Mouse (Mus musculus) small intestine, adult 2 months (tissue): Measurements from ENCODE around the gene Herc2. TPM values are rescaled to one million over a fixed set of nuclear protein-coding genes. Genes with fewer than 3 reads are reported as not detected.
A peak's percentile ranks its signal among the peaks of the same experiment; 100 is the strongest.

ENCODE experiments used
- H3K27ac ChIP-seq: fragments of 200-500 bp; 2 replicates; pipeline ENCODE4 v1.5.1; 2012; ENCODE audit warnings: low read depth, low read length, control low read depth, inconsistent platforms; ENCODE audit not compliant: insufficient read depth
- H3K27me3 ChIP-seq: fragments of 200-500 bp; 2 replicates; pipeline ENCODE4 v1.6.1; 2012; ENCODE audit warnings: mild to moderate bottlenecking, moderate library complexity, low read length, inconsistent platforms; ENCODE audit not compliant: control insufficient read depth, insufficient read depth
- H3K36me3 ChIP-seq: fragments of 200-500 bp; 2 replicates; pipeline ENCODE4 v1.6.1; 2012; ENCODE audit warnings: mild to moderate bottlenecking, low read length, control low read depth, inconsistent platforms; ENCODE audit not compliant: control insufficient read depth, insufficient read depth
- H3K4me1 ChIP-seq: fragments of 200-500 bp; 2 replicates; pipeline ENCODE4 v1.6.1; 2012; ENCODE audit warnings: low read length, inconsistent platforms, mixed read lengths; ENCODE audit not compliant: control insufficient read depth, insufficient read depth, insufficient read length
- H3K4me3 ChIP-seq: fragments of 200-500 bp; 2 replicates; pipeline ENCODE4 v1.5.1; 2012; ENCODE audit warnings: low read depth, mild to moderate bottlenecking, control low read depth, inconsistent platforms, low read length, moderate library complexity
- CTCF ChIP-seq: fragments of 200-500 bp; IDR thresholded peaks from 2 replicates; pipeline ENCODE4 v1.5.1; 2012; ENCODE audit warnings: low read depth, mild to moderate bottlenecking, control low read depth, inconsistent platforms, low read length, moderate library complexity, mixed read lengths; ENCODE audit not compliant: insufficient replicate concordance, insufficient read length; ENCODE audit errors: extremely low read depth
- POLR2A ChIP-seq: fragments of 200-500 bp; IDR thresholded peaks from 2 replicates; pipeline ENCODE4 v1.6.1; 2012; ENCODE audit warnings: low read depth, mild to moderate bottlenecking, control low read depth, inconsistent platforms, low read length, moderate library complexity
- WGBS: fragments of 180-500 bp; shearing (Covaris S2); methylation state at CpG from one replicate; pipeline ENCODE4 v1.1.7; 2018; 5-methylcytosine and 5-hydroxymethylcytosine counted together
- polyA plus RNA-seq: library from polyadenylated mRNA; depleted of rRNA; stranded (reverse); fragments of >200 nt; gene quantifications from 2 replicates; pipeline ENCODE4 v1.2.3, GENCODE M21; 2012

The Herc2 gene
- polyA plus RNA-seq, 1 experiment, result 14.3 TPM

DNA sequence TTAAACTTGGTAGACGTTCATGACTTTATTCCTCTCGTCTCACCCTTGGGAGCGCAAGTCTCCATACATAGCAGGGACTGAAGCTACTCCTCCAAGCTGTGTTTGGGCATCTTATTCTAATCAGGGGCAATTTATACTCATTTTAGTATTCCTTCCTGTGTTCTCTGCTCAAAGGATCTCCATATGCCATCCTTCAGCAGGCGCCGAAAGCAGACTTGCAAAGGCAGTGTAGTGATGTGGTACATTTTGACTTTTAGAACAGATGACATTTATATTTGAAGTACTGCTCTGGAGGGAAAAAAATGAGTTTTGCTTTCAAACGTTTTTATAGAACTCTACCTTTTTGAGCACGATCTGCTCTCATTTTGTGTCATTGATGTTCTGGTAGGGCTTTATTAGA, 71.0 kb downstream of the Herc2 start:
- Histone ChIP-seq H3K27me3 (no peaks in the 10 kb centered on the region), H3K36me3 (peaks cover 17% of the 10 kb centered on the region), H3K4me3 (no peak overlapping the region), H3K27ac (no peak overlapping the region), H3K4me1 (no peaks in the 10 kb centered on the region)
- WGBS, result 79% methylated on average over 7 of the region's 7 CpGs
- no peak for TF ChIP-seq CTCF
- TF ChIP-seq POLR2A, result no peak

DNA sequence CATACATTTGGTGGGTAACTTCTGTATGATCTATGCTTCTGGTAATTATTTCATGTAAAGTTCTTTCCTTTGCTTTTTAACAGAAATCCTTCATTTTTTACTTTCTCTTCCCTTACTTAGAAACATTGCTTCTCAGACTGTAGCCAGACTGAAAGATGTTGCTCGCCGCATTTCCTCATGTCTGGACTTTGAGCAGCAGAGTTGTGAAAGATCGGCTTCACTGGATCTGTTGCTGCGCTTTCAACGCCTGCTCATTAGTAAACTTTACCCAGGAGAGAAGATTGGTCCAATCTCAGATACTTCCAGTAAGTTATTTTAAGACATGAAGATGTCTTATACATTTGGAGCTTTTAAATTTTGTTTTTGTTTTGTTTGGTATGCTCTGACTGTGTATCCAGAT, 71.4 kb downstream of the Herc2 start:
- Histone ChIP-seq H3K27ac (no peak overlapping the region), H3K36me3 (peaks cover 19% of the 10 kb centered on the region), H3K4me3 (no peak overlapping the region), H3K27me3 (no peaks in the 10 kb centered on the region), H3K4me1 (no peaks in the 10 kb centered on the region)
- 47% methylated on average over 5 of the region's 5 CpGs for WGBS
- TF ChIP-seq POLR2A (no peak), CTCF (no peak)

DNA sequence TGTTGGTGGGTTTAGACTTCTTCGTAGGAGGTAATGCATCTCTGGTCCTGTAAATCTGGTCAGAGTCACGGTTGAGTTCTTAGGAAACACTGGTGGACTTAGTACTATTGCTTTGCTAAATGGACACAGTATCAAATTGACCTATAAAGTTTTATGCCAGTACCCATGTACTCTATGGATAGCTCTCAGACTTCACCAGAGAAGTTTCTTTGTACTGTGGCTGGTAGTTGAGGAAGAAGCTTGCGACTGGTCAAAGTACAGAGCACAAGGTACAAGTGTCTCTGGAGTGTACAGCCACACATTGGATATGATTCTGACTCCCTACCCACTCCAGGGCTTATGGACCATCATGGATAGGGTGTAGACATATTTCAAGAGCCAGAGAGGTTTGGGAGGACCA, 78.1 kb downstream of the Herc2 start:
- 64% methylated on average over 3 of the region's 3 CpGs for WGBS

DNA sequence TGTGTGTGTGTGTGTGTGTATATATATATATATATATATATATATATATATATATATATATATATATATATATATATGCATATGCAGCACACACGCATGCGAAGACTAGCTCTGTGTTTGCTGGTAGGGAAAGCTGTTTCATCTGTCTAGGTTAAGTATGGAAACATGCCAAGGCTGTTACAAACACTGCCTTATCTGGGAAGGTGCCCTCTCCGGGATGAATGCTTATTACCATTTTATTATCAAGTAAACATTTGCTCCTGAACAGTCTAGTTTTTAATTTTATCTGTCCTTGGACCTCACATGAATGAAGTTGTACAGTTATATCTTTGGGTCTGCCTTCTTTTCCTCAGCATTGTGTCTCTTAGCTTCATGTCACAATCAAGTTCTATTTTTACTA, 79.6 kb downstream of the Herc2 start:
- Histone ChIP-seq H3K27me3 (no peaks in the 10 kb centered on the region), H3K36me3 (peaks cover 35% of the 10 kb centered on the region), H3K4me3 (no peak overlapping the region), H3K4me1 (no peaks in the 10 kb centered on the region; the same call in 1 of the 2 replicates), H3K27ac (no peak overlapping the region)
- WGBS, result 41% methylated on average over 3 of the region's 3 CpGs
- TF ChIP-seq POLR2A (no peak), CTCF (no peak)

More for the DNA sequence above, 78.1 kb downstream of the Herc2 start:
- H3K27ac ChIP-seq, result peak overlapping the region; percentile 30; the same call in 1 of the 2 replicates
- H3K27me3 ChIP-seq, result no peaks in the 10 kb centered on the region
- H3K4me1 ChIP-seq, result no peaks in the 10 kb centered on the region; the same call in 1 of the 2 replicates
- no peak for TF ChIP-seq CTCF
- no peak for TF ChIP-seq POLR2A
- H3K36me3 ChIP-seq, result peaks cover 28% of the 10 kb centered on the region
- no peak overlapping the region for H3K4me3 ChIP-seq

DNA sequence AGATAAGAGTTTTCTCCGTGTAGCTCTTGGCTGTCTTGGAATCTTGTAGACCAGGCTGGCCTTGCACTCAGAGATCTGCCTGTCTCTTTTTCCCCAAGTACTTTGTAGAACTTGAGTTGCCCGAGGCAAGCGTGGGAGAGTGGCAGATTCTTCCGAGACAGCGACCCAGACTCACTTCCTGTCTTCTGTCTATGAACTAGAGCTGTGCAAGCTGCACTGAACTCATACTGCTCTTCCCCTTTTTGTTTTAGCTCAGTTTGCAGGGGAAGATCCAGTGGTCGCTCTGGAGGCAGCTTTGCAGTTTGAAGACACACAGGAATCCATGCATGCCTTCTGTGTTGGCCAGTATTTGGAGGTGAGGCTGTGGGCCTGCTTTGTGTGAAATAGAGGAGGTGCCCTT, 81.6 kb downstream of the Herc2 start:
- Histone ChIP-seq H3K27ac (no peak overlapping the region), H3K4me3 (no peak overlapping the region), H3K4me1 (no peaks in the 10 kb centered on the region; the same call in 1 of the 2 replicates), H3K36me3 (peaks cover 38% of the 10 kb centered on the region), H3K27me3 (no peaks in the 10 kb centered on the region)
- 75% methylated on average over 6 of the region's 6 CpGs for WGBS
- no peak for TF ChIP-seq CTCF
- TF ChIP-seq POLR2A, result no peak

DNA sequence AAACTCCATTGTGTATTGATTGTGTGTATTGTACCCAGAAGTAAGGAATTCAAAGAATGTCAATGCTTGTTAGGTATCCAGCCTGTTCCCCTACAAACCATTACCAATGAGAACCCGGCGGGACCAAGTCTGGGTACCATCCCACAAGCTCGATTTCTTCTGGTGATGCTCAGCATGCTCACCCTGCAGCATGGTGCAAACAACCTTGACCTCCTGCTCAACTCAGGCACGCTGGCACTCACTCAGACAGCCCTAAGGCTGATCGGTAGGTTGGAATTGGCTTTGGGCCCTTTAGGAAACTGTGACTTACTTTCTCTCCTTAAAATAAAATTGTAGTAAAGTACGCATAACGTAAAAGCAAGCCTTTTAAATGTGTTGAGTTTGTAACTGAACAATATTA, 88.7 kb downstream of the Herc2 start:
- no peak overlapping the region for H3K27ac ChIP-seq
- no peaks in the 10 kb centered on the region for H3K27me3 ChIP-seq
- TF ChIP-seq CTCF (no peak), POLR2A (no peak)
- peaks cover 40% of the 10 kb centered on the region for H3K36me3 ChIP-seq
- H3K4me1 ChIP-seq, result no peaks in the 10 kb centered on the region
- 90% methylated on average over 7 of the region's 7 CpGs for WGBS
- H3K4me3 ChIP-seq, result no peak overlapping the region

DNA sequence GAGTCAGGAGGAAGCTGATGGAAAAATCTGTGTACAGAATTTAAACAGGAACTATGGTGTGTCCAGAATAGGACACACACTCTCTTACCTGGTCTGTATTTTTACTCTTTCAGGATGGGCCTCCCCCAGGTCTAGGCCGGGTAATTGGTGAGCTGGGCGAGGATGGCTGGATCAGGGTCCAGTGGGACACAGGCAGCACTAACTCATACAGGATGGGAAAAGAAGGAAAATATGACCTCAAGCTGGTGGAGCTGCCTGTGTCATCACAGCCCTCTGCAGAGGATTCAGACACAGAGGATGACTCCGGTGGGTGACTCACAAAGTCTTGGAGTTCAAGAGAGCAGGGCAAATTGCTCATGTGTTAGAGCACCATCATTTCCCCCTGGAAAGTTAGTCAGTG, 96.4 kb downstream of the Herc2 start:
- no peak overlapping the region for H3K4me3 ChIP-seq
- 97% methylated on average over 3 of the region's 3 CpGs for WGBS
- H3K4me1 ChIP-seq, result no peaks in the 10 kb centered on the region
- TF ChIP-seq CTCF, result no peak
- TF ChIP-seq POLR2A, result no peak
- no peak overlapping the region for H3K27ac ChIP-seq
- H3K27me3 ChIP-seq, result no peaks in the 10 kb centered on the region
- peaks cover 60% of the 10 kb centered on the region for H3K36me3 ChIP-seq
